Mouse (Mus musculus) CH12.LX (cell line): ENCODE measurements around the gene Ptgis. TPM values are rescaled to one million over a fixed set of nuclear protein-coding genes. Genes with fewer than 3 reads are reported as not detected.

Experiments
- DNase-seq: peaks from one replicate; pipeline ENCODE4 v3.0.0-alpha.2; 2013; ENCODE audit errors: extremely low read depth
- H3K27ac ChIP-seq: 2 replicates; pipeline ENCODE4 v1.5.1; 2012; ENCODE audit warnings: low read depth, mild to moderate bottlenecking, control low read depth, moderate library complexity; ENCODE audit not compliant: insufficient read depth
- H3K27me3 ChIP-seq: replicated peaks from 2 replicates; pipeline ENCODE3; 2012; ENCODE audit warnings: inconsistent platforms
- H3K36me3 ChIP-seq, 2 experiments: replicated peaks in 1 of 2; 2 replicates each; pipeline versions ENCODE3 to v1.6.1; 2012; ENCODE audit warnings: inconsistent platforms in 1 of 2, low read length in 1 of 2, mild to moderate bottlenecking in 1 of 2, mixed read lengths in 1 of 2, moderate library complexity in 1 of 2; ENCODE audit not compliant: control insufficient read depth in 1 of 2, insufficient read depth in 1 of 2
- H3K4me1 ChIP-seq, 2 experiments: 2 replicates each; pipeline ENCODE4 v1.6.1; 2012; ENCODE audit warnings: inconsistent platforms in 1 of 2, moderate library complexity in 1 of 2; ENCODE audit not compliant: insufficient read depth in 2 of 2, control insufficient read depth in 1 of 2
- H3K4me2 ChIP-seq: 2 replicates; pipeline ENCODE4 v1.6.1; 2012; ENCODE audit warnings: low read depth, mild to moderate bottlenecking, control low read depth; ENCODE audit not compliant: poor library complexity, insufficient read depth, severe bottlenecking
- H3K4me3 ChIP-seq, 3 experiments: fragments of 150-350 bp in 1 of 3; sonication (generic) in 1 of 3; replicated peaks in 1 of 3; 2 replicates each; pipeline versions ENCODE3 to v1.5.1; 2011 to 2012; ENCODE audit warnings: low read depth in 2 of 3, low read length in 2 of 3, mild to moderate bottlenecking in 2 of 3, moderate library complexity in 2 of 3, control low read depth in 1 of 3, improper control_type of control experiment in 1 of 3, inconsistent platforms in 1 of 3, mixed read lengths in 1 of 3; ENCODE audit not compliant: poor library complexity in 1 of 3
- H3K79me2 ChIP-seq: replicated peaks from 2 replicates; pipeline ENCODE4 v1.6.1; 2012; ENCODE audit warnings: mild to moderate bottlenecking, moderate library complexity; ENCODE audit not compliant: control insufficient read depth, poor library complexity, insufficient read depth, severe bottlenecking; ENCODE audit errors: extremely low read depth
- H3K9ac ChIP-seq: 2 replicates; pipeline ENCODE4 v1.6.1; 2012; ENCODE audit warnings: low read depth, mild to moderate bottlenecking, control low read depth, moderate library complexity; ENCODE audit not compliant: insufficient read depth
- H3K9me3 ChIP-seq: replicated peaks from 2 replicates; pipeline ENCODE3; 2012; ENCODE audit warnings: low read length, inconsistent platforms, mixed read lengths
- CHD1 ChIP-seq: IDR thresholded peaks from 2 replicates; pipeline ENCODE4 v1.6.1; 2012; ENCODE audit warnings: low read depth, low read length, improper control_type of control experiment, inconsistent platforms
- CTCF ChIP-seq, 2 experiments: IDR thresholded peaks in 1 of 2; conservative IDR thresholded peaks in 1 of 2; 2 replicates each; pipeline ENCODE4 v1.5.1; 2011 to 2012; ENCODE audit warnings: low read depth in 2 of 2, low read length in 2 of 2, improper control_type of control experiment in 1 of 2, inconsistent platforms in 1 of 2, mild to moderate bottlenecking in 1 of 2, moderate library complexity in 1 of 2
- ELF1 ChIP-seq: IDR thresholded peaks from 2 replicates; pipeline ENCODE4 v1.6.1; 2014; ENCODE audit warnings: low read depth, mild to moderate bottlenecking, inconsistent platforms, low read length, improper control_type of control experiment
- IRF4 ChIP-seq: IDR thresholded peaks from 2 replicates; pipeline ENCODE4 v1.6.1; 2014; ENCODE audit warnings: low read depth, mild to moderate bottlenecking, inconsistent platforms, low read length, improper control_type of control experiment
- JUN ChIP-seq: IDR thresholded peaks from 2 replicates; pipeline ENCODE4 v1.6.1; 2011; ENCODE audit warnings: low read depth, mild to moderate bottlenecking, low read length, improper control_type of control experiment, moderate library complexity; ENCODE audit not compliant: insufficient read depth
- JUND ChIP-seq: conservative IDR thresholded peaks from 2 replicates; pipeline ENCODE4 v1.6.1; 2011; ENCODE audit warnings: low read depth, low read length, improper control_type of control experiment
- MYC ChIP-seq: IDR thresholded peaks from 2 replicates; pipeline ENCODE4 v1.6.1; 2011; ENCODE audit warnings: low read depth, mild to moderate bottlenecking, improper control_type of control experiment, low read length
- POLR2A ChIP-seq: IDR thresholded peaks from 2 replicates; pipeline ENCODE4 v1.6.1; 2011; ENCODE audit warnings: low read depth, mild to moderate bottlenecking, improper control_type of control experiment, low read length
- POLR2AphosphoS2 ChIP-seq: IDR thresholded peaks from 2 replicates; pipeline ENCODE4 v1.6.1; 2011; ENCODE audit warnings: low read depth, low read length, improper control_type of control experiment
- RAD21 ChIP-seq: IDR thresholded peaks from 2 replicates; pipeline ENCODE4 v1.6.1; 2011; ENCODE audit warnings: low read depth, mild to moderate bottlenecking, low read length, improper control_type of control experiment, moderate library complexity
- RCOR1 ChIP-seq: conservative IDR thresholded peaks from 2 replicates; pipeline ENCODE4 v1.6.1; 2012; ENCODE audit warnings: low read depth, mild to moderate bottlenecking, inconsistent platforms, low read length, improper control_type of control experiment
- SIN3A ChIP-seq: IDR thresholded peaks from 2 replicates; pipeline ENCODE4 v1.6.1; 2012; ENCODE audit warnings: low read length, improper control_type of control experiment, inconsistent platforms
- TBP ChIP-seq: conservative IDR thresholded peaks from 2 replicates; pipeline ENCODE4 v1.6.1; 2011; ENCODE audit warnings: low read depth, low read length, improper control_type of control experiment
- TCF12 ChIP-seq: IDR thresholded peaks from 2 replicates; pipeline ENCODE4 v1.6.1; 2014; ENCODE audit warnings: low read depth, mild to moderate bottlenecking, inconsistent platforms, low read length, improper control_type of control experiment
- UBTF ChIP-seq: IDR thresholded peaks from 2 replicates; pipeline ENCODE4 v1.6.1; 2012; ENCODE audit warnings: low read depth, mild to moderate bottlenecking, inconsistent platforms, low read length, improper control_type of control experiment, moderate library complexity
- USF1 ChIP-seq: IDR thresholded peaks from 2 replicates; pipeline ENCODE4 v1.6.1; 2014; ENCODE audit warnings: low read depth, mild to moderate bottlenecking, inconsistent platforms, low read length, improper control_type of control experiment
- ZC3H11A ChIP-seq: IDR thresholded peaks from 2 replicates; pipeline ENCODE4 v1.6.1; 2012; ENCODE audit warnings: low read depth, mild to moderate bottlenecking, inconsistent platforms, low read length, improper control_type of control experiment
- ZKSCAN1 ChIP-seq: IDR thresholded peaks from 2 replicates; pipeline ENCODE4 v1.6.1; 2012; ENCODE audit warnings: low read depth, inconsistent platforms, low read length, improper control_type of control experiment, borderline replicate concordance
- ZMIZ1 ChIP-seq: IDR thresholded peaks from 2 replicates; pipeline ENCODE4 v1.6.1; 2012; ENCODE audit warnings: low read depth, mild to moderate bottlenecking, inconsistent platforms, low read length, improper control_type of control experiment
- dilution Hi-C: fragments of 300-500 bp; cut with MboI; formaldehyde crosslinking; loops from 2 replicates; pipeline ENCODE4 v1.14.3; 2020; ENCODE audit warnings: low sequenced_read_pairs; ENCODE audit not compliant: extremely low pct_unique_long_range_greater_than_20kb, extremely low pct_ligation_motif_present
- in situ Hi-C: fragments of 300-500 bp; cut with MboI; formaldehyde crosslinking; loops from 3 replicates; pipeline ENCODE4 v1.14.3; 2019; ENCODE audit warnings: low sequenced_read_pairs, low pct_ligation_motif_present, low pct_unique_long_range_greater_than_20kb, mixed read lengths
- polyA plus RNA-seq: library from polyadenylated mRNA; unstranded; fragments of >175 nt; gene quantifications from 2 replicates; pipeline ENCODE4 v1.2.1, GENCODE M21; 2012; ENCODE audit warnings: low read depth; ENCODE audit not compliant: insufficient read length
- total RNA-seq, 2 experiments: library from RNA; depleted of rRNA; stranded (reverse); fragments of 300-350 nt in 1 of 2; fragments of >200 nt in 1 of 2; gene quantifications; 2 replicates each; pipeline ENCODE4 v1.2.3; 2012 to 2014

Ptgis gene
- total and polyA plus RNA-seq, 3 experiments: 7.0 to 15.9 (median 13.4) TPM

GRCm38 (mm10) chr2:167162516-167163021, 77.8 kb downstream of the Ptgis start:
- H3K4me1 ChIP-seq: peaks cover 0 to 14% of the 10 kb centered on the region in 2 experiments; a peak in 2 of 4 replicates
- in situ Hi-C loops: no loop called here
- dilution Hi-C loops: no loop called here
- no peak overlapping the region for H3K9ac ChIP-seq
- no peaks in the 10 kb centered on the region for H3K79me2 ChIP-seq
- peaks cover 5% of the 10 kb centered on the region for H3K9me3 ChIP-seq
- TF ChIP-seq MYC: no peak
- TF ChIP-seq RAD21: no peak
- no peak for TF ChIP-seq ZKSCAN1
- no peak for TF ChIP-seq ELF1
- TF ChIP-seq ZC3H11A: no peak
- no peak for TF ChIP-seq TCF12
- no peak for TF ChIP-seq SIN3A
- TF ChIP-seq ZMIZ1: no peak
- no peak for TF ChIP-seq JUN
- TF ChIP-seq POLR2A: no peak
- TF ChIP-seq TBP: no peak
- TF ChIP-seq, all 38 proteins: peak for 0
- peaks cover 6% of the 10 kb centered on the region for H3K27me3 ChIP-seq
- no peak overlapping the region for H3K27ac ChIP-seq
- H3K4me2 ChIP-seq: no peak overlapping the region
- no peak overlapping the region for H3K4me3 ChIP-seq
- DNase-seq: no peak
- no peaks in the 10 kb centered on the region for H3K36me3 ChIP-seq

DNA sequence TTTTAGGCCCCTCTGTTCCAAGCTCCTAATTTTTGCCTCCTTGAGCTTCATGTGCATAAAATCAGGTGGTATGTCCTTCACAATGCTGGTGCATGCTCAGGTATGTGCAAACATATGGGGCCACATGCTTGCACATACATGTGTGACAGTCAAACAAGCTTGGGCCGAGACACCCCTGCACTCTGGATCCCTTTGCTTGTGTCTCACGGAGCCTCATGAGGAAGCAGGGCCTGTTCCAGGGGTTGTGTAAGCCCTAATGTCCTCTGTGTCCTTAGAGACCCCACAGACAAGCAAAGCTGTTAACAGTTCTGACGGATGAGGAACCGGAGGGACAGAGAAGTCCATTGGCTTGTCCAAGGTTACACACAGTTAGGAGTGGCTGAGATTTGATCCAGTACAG, 80.7 kb downstream of the Ptgis start:
- Histone ChIP-seq H3K27me3 (peaks cover 2% of the 10 kb centered on the region), H3K36me3 (no peaks in the 10 kb centered on the region), H3K4me1 (peaks cover 7 to 19% of the 10 kb centered on the region in 2 experiments), H3K79me2 (no peaks in the 10 kb centered on the region), H3K4me2 (no peak overlapping the region), H3K4me3 (no peak overlapping the region), H3K9ac (no peak overlapping the region), H3K9me3 (peaks cover 5% of the 10 kb centered on the region), H3K27ac (no peak overlapping the region)
- in situ Hi-C loops: no loop called here
- no peak for TF ChIP-seq CHD1
- TF ChIP-seq JUN: no peak
- TF ChIP-seq IRF4: no peak
- no peak for TF ChIP-seq POLR2AphosphoS2
- no peak for TF ChIP-seq RCOR1
- TF ChIP-seq RAD21: no peak
- TF ChIP-seq JUND: no peak
- no peak for TF ChIP-seq UBTF
- no peak for TF ChIP-seq USF1
- no peak for TF ChIP-seq CTCF (conservative IDR thresholded peaks at IDR 0.05 in 1 of 2, IDR thresholded peaks at IDR 0.05 in 1 of 2; ENCODE audit: low read depth in 2 of 2, low read length in 2 of 2)
- dilution Hi-C loops: no loop called here
- DNase-seq: no peak
